Mouse (Mus musculus) hindbrain, embryonic 12.5 days (tissue): ENCODE measurements at regions not wholly inside any gene's neighbourhood (a gene's known extent, or its start where the extent isn't known, plus 50 kb on each side); places are given as distances from the start of the nearest gene placed in this dataset.

Experiments
- ATAC-seq: fragments of 200-750 bp; cut with Nextera tagmentation; 2 replicates; pipeline ENCODE4 v1.8.0; 2017; ENCODE audit warnings: moderate TSS enrichment; ENCODE audit not compliant: low FRiP score
- H3K27ac ChIP-seq: fragments of 300-500 bp; sonication (generic); 2 replicates; pipeline ENCODE4 v1.5.1; 2016; ENCODE audit warnings: mild to moderate bottlenecking
- H3K27me3 ChIP-seq: fragments of 300-500 bp; sonication (generic); 2 replicates; pipeline ENCODE4 v1.6.1; 2016; ENCODE audit warnings: mild to moderate bottlenecking
- H3K36me3 ChIP-seq: fragments of 300-500 bp; sonication (generic); 2 replicates; pipeline ENCODE4 v1.6.1; 2016; ENCODE audit warnings: mild to moderate bottlenecking
- H3K4me1 ChIP-seq: fragments of 300-500 bp; sonication (generic); 2 replicates; pipeline ENCODE4 v1.6.1; 2016
- H3K4me2 ChIP-seq: fragments of 300-500 bp; sonication (generic); replicated peaks from 2 replicates; pipeline ENCODE4 v1.6.1; 2016; ENCODE audit warnings: mild to moderate bottlenecking
- H3K4me3 ChIP-seq: fragments of 300-500 bp; sonication (generic); 2 replicates; pipeline ENCODE4 v1.5.1; 2016; ENCODE audit warnings: mild to moderate bottlenecking
- H3K9ac ChIP-seq: fragments of 300-500 bp; sonication (generic); 2 replicates; pipeline ENCODE4 v1.6.1; 2016; ENCODE audit warnings: mild to moderate bottlenecking, moderate library complexity
- H3K9me3 ChIP-seq: fragments of 300-500 bp; sonication (generic); replicated peaks from 2 replicates; pipeline ENCODE4 v1.6.1; 2016; ENCODE audit warnings: mild to moderate bottlenecking
- WGBS: fragments of 180-500 bp; shearing (Covaris S2); methylation state at CpG from one replicate; pipeline ENCODE4 v1.1.7; 2016; 5-methylcytosine and 5-hydroxymethylcytosine counted together

- Histone ChIP-seq H3K4me1 (no peaks in the 10 kb centered on the region), H3K4me3 (no peak overlapping the region), H3K27ac (no peak overlapping the region), H3K36me3 (no peaks in the 10 kb centered on the region), H3K4me2 (no peak overlapping the region), H3K9ac (no peak overlapping the region), H3K9me3 (no peaks in the 10 kb centered on the region), H3K27me3 (no peaks in the 10 kb centered on the region)
- 95% methylated on average over 9 of the region's 9 CpGs for WGBS
- no peak for ATAC-seq
Measured at GRCm38 (mm10) chr17:7680658-7681057, 146.4 kb downstream of the Fndc1 start.

DNA sequence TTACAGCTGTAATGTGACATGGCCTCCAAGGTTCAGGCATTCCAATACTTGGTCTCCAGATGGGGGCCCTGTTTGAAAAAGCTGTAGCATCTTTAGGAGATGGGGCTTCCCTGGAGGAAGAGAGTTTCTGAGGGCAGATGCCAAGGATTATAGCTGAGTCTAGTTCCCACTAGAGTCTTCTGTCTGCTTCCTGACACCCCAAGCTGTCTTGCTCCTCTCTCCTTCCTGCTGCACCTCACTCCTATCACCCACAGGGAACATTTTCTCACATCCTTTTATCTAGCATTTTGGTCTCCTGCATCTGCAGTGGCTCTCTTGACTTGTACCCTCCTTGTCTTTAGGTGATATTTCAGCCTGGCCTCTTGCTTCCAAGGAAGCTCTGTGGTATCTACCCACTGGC, 147.3 kb downstream of the Fndc1 start:
- Histone ChIP-seq H3K9me3 (no peaks in the 10 kb centered on the region), H3K27ac (no peak overlapping the region), H3K4me1 (no peaks in the 10 kb centered on the region), H3K4me2 (no peak overlapping the region), H3K27me3 (no peaks in the 10 kb centered on the region), H3K4me3 (no peak overlapping the region), H3K36me3 (no peaks in the 10 kb centered on the region), H3K9ac (no peak overlapping the region)
- ATAC-seq = no peak

- Histone ChIP-seq H3K4me3 (no peak overlapping the region), H3K4me2 (no peak overlapping the region), H3K27me3 (no peaks in the 10 kb centered on the region), H3K9me3 (no peaks in the 10 kb centered on the region), H3K4me1 (no peaks in the 10 kb centered on the region), H3K9ac (no peak overlapping the region), H3K36me3 (no peaks in the 10 kb centered on the region), H3K27ac (no peak overlapping the region)
- WGBS = 81% methylated on average over 9 of the region's 9 CpGs
- no peak for ATAC-seq
Measured at GRCm38 (mm10) chr17:7678898-7679297, 148.2 kb downstream of the Fndc1 start.

DNA sequence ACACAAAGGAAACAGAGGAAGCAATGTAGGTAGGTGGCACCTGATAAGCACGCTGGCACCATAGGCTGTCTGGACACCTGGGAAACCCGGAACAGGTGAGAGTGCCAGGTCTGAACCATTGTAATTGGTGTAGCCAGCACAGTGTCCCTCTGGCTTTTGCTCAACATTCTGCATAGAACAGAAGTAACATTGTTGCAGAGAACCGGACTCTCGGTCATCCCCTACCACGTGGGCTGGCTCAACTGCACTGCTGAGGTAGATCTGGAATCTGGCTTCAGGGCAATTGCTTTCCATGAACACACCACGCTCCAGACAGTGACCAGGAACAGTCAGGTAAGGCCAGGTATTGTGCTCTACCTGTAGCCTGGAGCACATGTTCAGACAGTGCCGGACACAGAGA, 149.3 kb downstream of the Fndc1 start:
- Histone ChIP-seq H3K36me3 (no peaks in the 10 kb centered on the region), H3K27me3 (no peaks in the 10 kb centered on the region), H3K27ac (no peak overlapping the region), H3K9me3 (no peaks in the 10 kb centered on the region), H3K4me3 (no peak overlapping the region), H3K4me2 (no peak overlapping the region), H3K9ac (no peak overlapping the region), H3K4me1 (no peaks in the 10 kb centered on the region)
- ATAC-seq = no peak
- WGBS = 91% methylated on average over 7 of the region's 7 CpGs

DNA sequence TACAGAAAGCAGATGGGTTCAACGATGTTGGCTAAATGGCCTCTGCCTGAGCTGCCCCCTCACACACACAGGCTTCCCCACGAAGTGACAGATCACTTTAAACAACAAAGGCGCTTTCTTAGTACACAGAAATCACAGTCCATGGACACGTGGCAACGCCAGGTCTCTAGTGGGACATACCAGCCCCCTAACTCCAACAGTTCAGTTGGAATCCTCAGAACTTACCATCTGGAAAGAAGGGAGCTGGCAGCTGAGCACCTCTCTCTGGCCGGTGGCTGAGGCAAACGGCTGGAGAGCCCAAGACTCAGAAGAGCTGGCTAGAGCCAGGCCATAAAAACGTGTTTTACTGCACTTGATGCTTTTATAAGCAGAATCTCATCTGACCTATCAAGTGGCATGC, 149.8 kb downstream of the Fndc1 start:
- H3K4me1 ChIP-seq = no peaks in the 10 kb centered on the region
- no peaks in the 10 kb centered on the region for H3K36me3 ChIP-seq
- ATAC-seq = no peak
- H3K27me3 ChIP-seq = no peaks in the 10 kb centered on the region
- 83% methylated on average over 8 of the region's 8 CpGs for WGBS
- H3K9ac ChIP-seq = no peak overlapping the region
- H3K4me3 ChIP-seq = no peak overlapping the region
- no peak overlapping the region for H3K27ac ChIP-seq
- no peak overlapping the region for H3K4me2 ChIP-seq
- H3K9me3 ChIP-seq = no peaks in the 10 kb centered on the region

DNA sequence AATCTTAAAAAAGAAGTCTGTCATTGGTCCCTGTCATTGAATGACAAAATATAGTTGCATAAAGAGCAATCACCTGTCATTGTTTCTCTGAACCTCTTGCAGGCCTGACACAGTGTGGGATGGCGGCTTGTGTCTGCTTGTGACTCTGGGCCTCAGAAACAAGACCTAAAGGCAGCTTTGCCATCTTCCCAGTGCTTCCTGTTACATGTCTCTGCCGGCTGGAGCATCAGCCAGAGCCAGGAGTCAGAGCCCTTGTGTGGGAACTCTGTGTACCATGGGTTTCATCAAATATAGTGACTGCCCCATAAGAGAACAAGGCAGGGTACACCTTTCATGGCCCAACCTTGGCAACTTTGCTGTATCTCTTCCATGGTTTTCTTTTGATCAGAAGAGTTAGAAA, 150.3 kb downstream of the Fndc1 start:
- Histone ChIP-seq H3K4me3 (no peak overlapping the region), H3K9ac (no peak overlapping the region), H3K27ac (no peak overlapping the region), H3K9me3 (no peaks in the 10 kb centered on the region), H3K4me1 (no peaks in the 10 kb centered on the region), H3K4me2 (no peak overlapping the region), H3K36me3 (no peaks in the 10 kb centered on the region), H3K27me3 (no peaks in the 10 kb centered on the region)
- WGBS = 84% methylated on average over 2 of the region's 2 CpGs
- ATAC-seq = no peak

- no peak for ATAC-seq
- 79% methylated on average over 2 of the region's 2 CpGs for WGBS
- Histone ChIP-seq H3K4me2 (no peak overlapping the region), H3K27ac (no peak overlapping the region), H3K4me3 (no peak overlapping the region), H3K4me1 (no peaks in the 10 kb centered on the region), H3K36me3 (no peaks in the 10 kb centered on the region), H3K27me3 (no peaks in the 10 kb centered on the region), H3K9me3 (no peaks in the 10 kb centered on the region), H3K9ac (no peak overlapping the region)
Measured at GRCm38 (mm10) chr17:7674511-7674910, 152.6 kb downstream of the Fndc1 start.

DNA sequence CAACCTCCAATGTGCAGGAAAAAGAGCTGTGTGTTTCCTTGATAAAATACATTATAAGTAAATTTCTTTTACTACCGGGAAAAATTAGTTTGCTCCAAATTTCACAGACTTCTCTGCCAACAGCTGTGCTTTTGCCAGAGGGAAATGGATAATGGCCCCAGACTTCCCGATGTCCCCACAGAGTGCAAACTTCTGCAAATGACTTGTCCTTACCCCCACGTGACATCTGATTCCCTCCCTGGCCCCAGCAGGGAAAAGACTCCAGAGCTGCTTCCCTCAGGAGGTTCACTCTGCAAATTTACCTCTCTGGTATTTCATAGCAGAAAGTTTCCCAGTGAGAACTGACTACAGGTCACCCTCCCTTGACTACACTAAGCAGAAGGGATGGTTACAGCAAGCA, 159.3 kb downstream of the Fndc1 start:
- Histone ChIP-seq H3K4me3 (no peak overlapping the region), H3K9me3 (no peaks in the 10 kb centered on the region), H3K27ac (no peak overlapping the region), H3K27me3 (no peaks in the 10 kb centered on the region), H3K4me1 (no peaks in the 10 kb centered on the region), H3K9ac (no peak overlapping the region), H3K36me3 (no peaks in the 10 kb centered on the region), H3K4me2 (no peak overlapping the region)
- 69% methylated on average over 3 of the region's 3 CpGs for WGBS
- ATAC-seq = no peak

GRCm38 (mm10) chr17:7666781-7667398, 160.2 kb downstream of the Fndc1 start:
- H3K9me3 ChIP-seq = no peaks in the 10 kb centered on the region
- H3K9ac ChIP-seq = no peak overlapping the region
- no peaks in the 10 kb centered on the region for H3K4me1 ChIP-seq
- 76% methylated on average over 6 of the region's 6 CpGs for WGBS
- ATAC-seq = no peak
- no peaks in the 10 kb centered on the region for H3K36me3 ChIP-seq
- no peak overlapping the region for H3K4me3 ChIP-seq
- H3K27ac ChIP-seq = no peak overlapping the region
- no peak overlapping the region for H3K4me2 ChIP-seq
- no peaks in the 10 kb centered on the region for H3K27me3 ChIP-seq

DNA sequence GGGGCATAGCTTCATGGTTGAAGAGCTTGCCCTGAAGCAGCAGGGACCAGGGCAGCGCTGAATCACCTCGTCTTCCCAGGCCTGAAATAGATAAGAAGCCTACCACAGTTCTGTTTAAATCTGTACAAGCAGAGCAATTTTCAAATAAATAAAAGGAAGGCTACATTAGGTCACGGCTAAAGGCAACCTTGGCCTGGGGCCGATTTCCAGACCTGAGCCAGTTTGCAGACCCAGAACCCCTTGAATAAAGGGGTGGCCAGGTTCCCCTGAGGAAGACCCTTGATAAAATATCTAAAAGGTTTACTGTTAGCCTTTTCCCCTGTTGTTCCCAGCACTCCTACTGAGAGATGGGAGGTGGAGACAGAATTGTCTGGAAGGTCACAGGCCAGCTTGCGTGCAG, 160.9 kb downstream of the Fndc1 start:
- H3K36me3 ChIP-seq = no peaks in the 10 kb centered on the region
- WGBS = 82% methylated on average over 5 of the region's 5 CpGs
- no peaks in the 10 kb centered on the region for H3K9me3 ChIP-seq
- no peaks in the 10 kb centered on the region for H3K4me1 ChIP-seq
- H3K4me3 ChIP-seq = no peak overlapping the region
- no peak for ATAC-seq
- H3K9ac ChIP-seq = no peak overlapping the region
- no peaks in the 10 kb centered on the region for H3K27me3 ChIP-seq
- no peak overlapping the region for H3K4me2 ChIP-seq
- no peak overlapping the region for H3K27ac ChIP-seq

- H3K4me3 ChIP-seq = no peak overlapping the region
- no peaks in the 10 kb centered on the region for H3K4me1 ChIP-seq
- H3K4me2 ChIP-seq = no peak overlapping the region
- no peaks in the 10 kb centered on the region for H3K27me3 ChIP-seq
- no peak for ATAC-seq
- no peaks in the 10 kb centered on the region for H3K36me3 ChIP-seq
- H3K9ac ChIP-seq = no peak overlapping the region
- no peak overlapping the region for H3K27ac ChIP-seq
- H3K9me3 ChIP-seq = no peaks in the 10 kb centered on the region
- WGBS = 58% methylated on average over 3 of the region's 3 CpGs
Measured at GRCm38 (mm10) chr17:7665686-7666085, 161.4 kb downstream of the Fndc1 start.

DNA sequence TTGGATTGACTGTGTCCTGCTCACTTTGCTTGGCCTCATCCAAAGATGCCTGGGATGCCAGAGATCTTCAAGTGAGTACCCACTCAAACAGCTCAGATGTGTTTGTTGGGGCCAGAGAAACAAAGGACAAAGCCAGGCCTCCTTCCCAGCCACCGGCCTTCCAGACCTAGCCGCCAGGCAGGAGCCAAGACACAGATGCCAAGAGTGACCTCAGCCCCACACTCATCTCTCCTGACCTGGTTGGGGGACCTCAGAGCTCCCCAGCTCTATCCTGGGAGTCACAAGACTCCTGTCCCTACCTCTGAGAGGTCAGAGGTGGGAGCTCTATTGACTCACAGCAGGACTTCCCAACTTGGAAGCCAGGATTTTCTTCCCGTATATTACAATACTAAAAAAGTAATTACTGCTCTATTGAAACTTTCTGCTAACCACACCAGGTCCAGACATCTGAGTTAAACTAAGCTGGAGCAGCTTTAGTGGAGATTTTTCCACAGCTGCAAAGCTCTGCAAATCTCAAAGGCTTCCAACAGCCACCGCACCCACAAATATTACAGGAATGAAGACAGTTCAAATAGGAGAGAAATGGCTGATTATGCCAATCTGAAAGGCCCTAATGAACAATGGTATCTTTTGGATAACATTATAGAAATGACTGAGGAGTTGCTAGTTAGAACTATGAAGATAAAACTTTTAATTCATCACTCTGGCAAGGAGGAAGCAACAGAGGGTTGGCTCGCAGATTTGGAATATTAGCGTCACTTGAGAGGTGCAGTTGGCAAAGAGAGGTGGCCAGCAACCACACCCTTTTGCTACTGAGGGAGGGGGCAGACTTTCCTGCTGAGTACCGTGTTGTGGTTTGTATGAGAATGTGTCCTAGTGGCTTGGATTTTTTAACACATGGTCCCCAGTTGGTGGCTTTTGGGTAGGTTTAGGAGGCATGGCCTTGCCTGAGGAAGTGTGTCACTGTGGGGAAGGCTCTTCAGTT, 162.9 kb downstream of the Fndc1 start:
- Histone ChIP-seq H3K9ac (no peak overlapping the region), H3K36me3 (no peaks in the 10 kb centered on the region), H3K9me3 (no peaks in the 10 kb centered on the region), H3K4me1 (no peaks in the 10 kb centered on the region), H3K27ac (no peak overlapping the region), H3K4me2 (no peak overlapping the region), H3K27me3 (no peaks in the 10 kb centered on the region), H3K4me3 (no peak overlapping the region)
- ATAC-seq = no peak
- 84% methylated on average over 7 of the region's 7 CpGs for WGBS

DNA sequence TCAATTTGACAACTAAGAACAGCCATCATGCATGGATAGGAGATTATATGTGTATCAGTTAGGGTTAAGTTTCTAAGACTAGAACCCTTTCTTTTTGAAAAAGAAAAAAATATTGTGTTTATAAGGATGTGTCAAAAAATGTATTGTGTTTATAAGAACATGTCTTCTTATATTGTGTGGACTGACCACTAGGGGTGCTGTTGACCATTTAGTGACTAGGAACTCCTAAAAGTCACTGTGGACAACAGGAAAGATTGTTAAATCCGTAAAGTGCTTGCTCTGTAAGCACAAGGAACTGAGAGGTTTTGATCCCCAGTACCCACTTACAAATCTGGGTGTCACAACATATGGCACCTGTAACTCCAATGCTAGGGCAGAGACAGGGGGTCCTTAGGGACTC, 170.6 kb downstream of the Fndc1 start:
- Histone ChIP-seq H3K4me2 (no peak overlapping the region), H3K27me3 (no peaks in the 10 kb centered on the region), H3K9me3 (no peaks in the 10 kb centered on the region), H3K36me3 (no peaks in the 10 kb centered on the region), H3K9ac (no peak overlapping the region), H3K4me1 (peaks cover 4% of the 10 kb centered on the region; the same call in 1 of the 2 replicates), H3K4me3 (no peak overlapping the region), H3K27ac (no peak overlapping the region)
- ATAC-seq = no peak
- 67% methylated on average over 1 of the region's 1 CpGs for WGBS
